Mouse (Mus musculus): ENCODE results near the gene Parp1.
A peak's percentile ranks its signal among the peaks of the same experiment; 100 is the strongest.
"Not testable (repeated sequence)": the region's sequence is repeated elsewhere in the genome, so short reads cannot be mapped to it uniquely, and the experiment has no call there.

The Parp1 gene

GRCm38 (mm10) chr1:180626141-180626540, 57.4 kb downstream of the Parp1 start:
- DNase-seq (ENCODE audit: low spot score in 2 of 2): peak; percentile 70 to 76

GRCm38 (mm10) chr1:180637796-180638195, 69.1 kb downstream of the Parp1 start:
- not testable (repeated sequence) for DNase-seq (ENCODE audit: low spot score in 2 of 2)

GRCm38 (mm10) chr1:180639416-180640401, 71.0 kb downstream of the Parp1 start:
- no peak for DNase-seq (ENCODE audit: low spot score in 2 of 2)

GRCm38 (mm10) chr1:180640605-180641125, 71.9 kb downstream of the Parp1 start:
- peak in 1 of 2 experiments; percentile 21 for DNase-seq (ENCODE audit: low spot score in 2 of 2)

- DNase-seq (ENCODE audit: low spot score in 2 of 2): peak; percentile 81 to 88
These were observed 72.4 kb downstream of the Parp1 start, which contains the start of gene Lin9 for GRCm38 (mm10) chr1:180641137-180641517. TSS of gene Lin9 (plus strand) at chr1:180641150.

- DNase-seq (ENCODE audit: low spot score in 2 of 2): peak in 1 of 2 experiments; percentile 18
These were observed 72.9 kb downstream of the Parp1 start for GRCm38 (mm10) chr1:180641518-180642227.

- no peak for DNase-seq (ENCODE audit: low spot score in 2 of 2)
These were observed 73.5 kb downstream of the Parp1 start for GRCm38 (mm10) chr1:180642228-180642564.
